Mouse (Mus musculus) retina, adult 2 months (tissue): ENCODE measurements around the gene Pnp.
"Not testable (repeated sequence)": the region's sequence is repeated elsewhere in the genome, so short reads cannot be mapped to it uniquely, and the experiment has no call there.

Source experiments
- DNase-seq: peaks from one replicate; pipeline ENCODE4 v3.0.0-alpha.2; 2012; ENCODE audit warnings: low read depth, low spot score

Pnp gene

DNA sequence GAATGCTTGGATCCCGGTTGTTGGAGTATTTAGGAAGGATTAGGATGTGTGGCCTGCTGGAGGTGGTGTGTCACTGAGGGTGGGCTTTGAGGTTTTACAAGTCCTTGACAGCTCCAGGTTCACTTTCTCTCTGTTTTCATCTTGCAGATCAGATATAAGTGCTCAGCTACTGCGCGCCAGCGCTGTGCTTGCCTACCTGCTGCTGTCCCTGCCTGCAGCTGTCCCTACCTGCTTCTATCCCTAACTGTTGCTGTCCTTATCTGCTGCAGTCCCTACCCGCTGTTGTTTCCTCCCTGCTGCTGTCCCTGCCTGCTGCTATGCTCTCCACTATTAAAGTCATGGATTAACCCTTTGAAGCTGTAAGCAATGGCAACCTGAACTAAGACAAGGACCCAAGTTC lies 44.1 kb downstream of the Pnp start:
- DNase-seq: no peak

DNA sequence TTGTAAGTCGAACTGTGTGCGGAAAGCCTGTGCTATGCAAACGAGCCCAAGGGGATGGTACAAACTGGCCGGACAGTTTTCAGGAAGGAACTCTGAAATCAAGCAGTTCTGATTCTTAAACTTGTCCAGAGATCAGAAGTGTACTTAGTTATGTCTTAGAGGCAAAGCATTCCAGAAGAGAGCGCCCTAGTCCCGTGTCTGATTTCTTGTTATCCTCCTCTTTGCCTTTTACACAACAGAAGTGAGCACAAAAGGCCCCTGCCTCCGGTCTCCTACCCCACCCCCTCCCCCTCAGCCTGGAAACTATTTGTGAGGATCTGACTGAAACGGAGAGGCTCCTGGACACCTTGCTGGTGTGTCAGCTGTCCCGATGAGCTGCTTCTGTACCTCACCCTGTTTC lies 45.8 kb downstream of the Pnp start:
- DNase-seq: no peak

DNA sequence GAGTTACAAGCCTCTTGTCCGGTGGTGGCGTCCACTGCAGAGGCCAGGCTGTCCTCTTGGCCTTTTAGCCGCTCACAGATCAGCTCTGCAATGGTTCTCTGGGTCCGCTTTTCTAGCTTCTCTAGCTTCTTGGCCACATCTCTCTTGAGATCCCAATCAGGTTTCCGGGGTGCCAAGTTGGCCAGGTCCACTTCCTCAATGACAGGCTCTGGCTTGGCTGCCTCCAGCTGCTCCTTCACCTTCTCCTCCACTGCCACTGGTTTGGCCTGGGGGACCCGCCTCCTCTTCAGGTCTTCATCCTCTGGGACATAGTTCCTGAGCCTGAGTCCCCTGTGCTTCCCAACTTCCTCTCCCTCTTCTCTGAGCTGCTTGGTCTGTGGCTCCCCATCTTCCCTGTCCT lies 47.6 kb downstream of the Pnp start:
- not testable (repeated sequence) for DNase-seq

DNA sequence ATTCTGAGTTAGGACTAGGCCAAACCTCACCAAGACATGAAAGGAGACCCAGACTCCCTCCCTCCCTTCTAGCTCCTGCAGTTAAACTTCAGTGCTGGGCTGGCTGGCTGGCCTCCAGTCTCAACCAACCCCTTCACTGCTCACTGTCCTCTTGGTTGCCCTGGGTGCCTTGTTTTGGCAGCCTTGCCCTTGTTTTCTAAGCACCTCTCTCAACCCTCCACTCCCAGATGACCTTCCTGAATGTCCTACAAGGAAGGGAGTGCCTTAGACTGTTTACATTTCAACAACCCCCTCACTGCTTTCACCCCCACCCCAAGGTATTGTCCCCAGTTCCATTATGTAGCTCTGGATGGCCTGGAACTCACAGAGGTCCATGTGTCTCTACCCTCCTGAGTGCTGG lies 48.7 kb downstream of the Pnp start:
- DNase-seq: no peak

DNA sequence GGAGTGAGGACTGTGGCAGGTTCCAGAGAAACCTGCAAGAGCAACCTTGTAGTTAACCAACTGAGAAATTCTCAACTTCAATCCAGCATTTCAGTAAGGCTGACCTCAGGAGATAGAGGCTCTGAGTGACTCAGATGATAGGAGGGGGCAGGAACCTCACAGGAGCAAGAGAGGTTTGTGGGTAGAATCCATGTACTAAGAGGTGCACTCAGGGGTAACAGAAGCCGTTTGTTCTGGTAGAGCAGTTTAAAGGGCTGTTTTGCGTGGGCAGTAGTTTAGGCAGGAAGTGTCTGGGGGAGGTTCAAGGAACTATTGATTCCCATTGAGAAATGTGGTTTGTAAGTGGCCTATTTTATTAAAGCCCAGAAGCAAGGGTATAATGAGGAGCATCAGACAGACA lies 50.3 kb downstream of the Pnp start:
- no peak for DNase-seq

DNA sequence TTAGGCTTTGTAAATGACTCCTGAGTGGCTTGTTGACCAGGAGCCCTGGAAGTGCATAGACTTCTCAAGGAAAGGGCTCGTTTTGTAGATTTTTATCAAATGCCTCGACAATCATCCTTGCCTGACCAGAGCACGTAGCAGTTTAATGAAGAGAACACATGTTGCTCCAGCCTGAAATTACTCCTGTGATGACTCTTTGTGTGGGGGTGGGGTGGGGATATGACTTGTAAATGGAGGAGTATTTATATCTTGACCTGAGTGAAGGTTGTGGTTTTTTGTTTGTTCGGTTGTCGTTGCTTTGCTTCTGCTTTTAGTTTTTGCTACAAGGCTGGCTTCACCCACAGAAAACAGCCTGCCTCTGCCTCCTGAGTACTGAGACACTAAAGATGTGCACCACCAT lies 51.0 kb downstream of the Pnp start:
- DNase-seq: no peak

DNA sequence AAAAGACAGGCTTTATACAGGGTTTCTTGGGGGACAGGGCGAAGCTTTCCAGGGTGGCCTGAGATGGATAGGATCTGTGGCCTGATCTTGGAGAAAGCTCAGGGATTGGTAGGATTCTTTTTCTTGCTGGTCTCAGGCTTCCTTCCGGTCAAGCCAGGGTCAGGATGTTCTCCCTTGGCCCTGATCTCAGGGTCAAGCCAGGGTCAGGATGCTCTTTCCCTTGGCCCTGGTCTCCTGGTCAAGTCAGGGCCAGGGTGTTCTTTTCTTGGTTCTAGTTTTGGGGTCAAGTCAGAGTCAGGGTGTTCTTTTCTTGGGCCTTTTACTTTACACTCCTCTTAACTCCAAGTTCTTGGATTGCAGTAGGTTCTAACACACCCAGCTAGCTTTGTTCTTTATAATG lies 56.8 kb downstream of the Pnp start:
- no peak for DNase-seq

DNA sequence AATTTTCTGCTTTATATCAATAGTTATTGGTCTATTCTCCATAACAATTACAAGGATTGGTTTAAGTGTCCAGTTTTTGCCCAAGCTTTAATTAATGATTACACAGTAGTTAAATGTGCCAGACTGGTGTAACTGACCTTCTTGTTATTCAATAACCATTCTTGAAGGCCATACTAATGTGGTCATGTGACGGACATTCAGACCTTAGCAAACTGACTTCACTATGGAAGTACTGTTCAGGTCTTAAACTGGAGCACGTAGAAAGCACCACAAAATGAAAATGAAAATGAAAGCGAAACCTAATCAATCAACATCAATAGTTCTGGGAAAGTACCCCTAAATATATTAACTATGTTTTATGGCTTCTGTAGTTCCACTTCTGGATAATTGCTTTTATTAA lies 60.2 kb downstream of the Pnp start:
- DNase-seq: no peak

DNA sequence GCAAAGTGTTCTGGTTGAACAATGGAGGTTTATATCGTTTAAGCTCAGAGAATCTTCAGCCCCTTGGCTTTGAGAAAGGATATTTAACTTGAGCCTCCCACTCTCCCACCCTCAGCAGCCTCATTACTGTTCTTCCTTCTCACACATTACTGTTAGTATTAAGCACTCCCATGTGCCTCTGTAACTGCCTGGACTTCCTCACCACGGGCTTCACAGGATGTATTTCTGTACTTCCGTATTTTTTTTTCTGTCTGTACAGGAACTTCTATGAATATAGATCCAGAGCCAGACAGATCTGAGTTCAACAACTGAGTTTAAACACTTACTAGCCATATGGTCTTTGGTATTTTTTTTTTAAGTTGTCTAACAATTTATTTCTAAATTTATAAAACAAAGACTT lies 66.2 kb downstream of the Pnp start:
- no peak for DNase-seq

DNA sequence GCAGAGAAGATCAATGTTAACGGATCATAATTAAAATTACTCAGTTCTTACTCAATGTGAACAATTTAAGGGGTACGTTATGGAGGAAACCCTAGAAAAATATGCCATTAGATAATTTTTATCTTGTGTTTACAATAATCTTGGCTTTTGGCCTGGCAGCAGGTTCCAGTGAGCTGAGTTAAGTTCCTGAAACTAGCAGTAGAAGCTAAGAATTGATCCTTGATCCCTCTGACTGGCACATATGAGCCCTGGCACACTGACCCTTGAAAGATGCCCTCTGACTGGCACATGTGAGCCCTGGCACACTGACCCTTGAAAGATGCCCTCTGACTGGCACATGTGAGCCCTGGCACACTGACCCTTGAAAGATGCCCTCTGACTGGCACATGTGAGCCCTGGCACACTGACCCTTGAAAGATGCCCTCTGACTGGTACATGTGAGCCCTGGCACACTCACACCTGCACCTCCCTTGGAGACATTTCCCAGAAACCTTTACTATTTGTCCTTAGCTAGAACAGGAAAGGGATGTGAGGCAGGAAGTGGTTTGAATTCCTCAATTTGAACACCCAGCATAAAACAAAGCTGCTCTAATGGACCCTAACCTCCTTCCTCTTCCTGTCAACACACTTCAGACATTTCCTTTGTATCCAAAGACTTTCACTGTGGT lies 67.3 kb downstream of the Pnp start:
- DNase-seq: no peak

DNA sequence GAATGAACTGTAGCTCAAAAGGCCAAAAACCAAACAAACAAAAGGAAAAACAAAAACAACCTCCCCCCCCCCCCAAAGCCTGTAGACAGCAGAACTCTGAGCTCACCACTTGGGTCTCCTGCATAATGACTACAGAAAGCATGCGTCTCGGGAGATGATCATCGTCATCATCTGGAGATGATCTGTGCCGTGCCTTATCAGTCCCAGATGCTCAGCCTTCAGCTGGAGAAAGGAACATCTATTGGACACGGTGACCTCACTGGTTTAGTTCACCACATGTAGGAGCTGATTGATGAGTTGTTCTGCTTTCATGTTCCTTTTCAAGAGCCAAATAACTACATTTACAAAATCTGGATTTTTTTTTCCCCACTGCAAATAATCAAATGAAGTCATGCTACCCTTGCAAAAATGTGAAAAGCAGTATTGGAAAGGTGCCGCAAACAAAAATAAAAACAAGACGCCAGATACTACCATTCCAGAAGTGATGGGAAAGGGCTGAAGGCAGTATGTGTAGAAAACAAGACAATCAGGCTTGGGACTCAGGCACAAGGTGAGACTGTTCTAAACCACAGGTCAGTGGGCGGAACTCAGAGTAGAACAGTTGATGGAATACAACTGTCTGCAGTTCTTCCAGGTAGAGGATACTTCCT lies 76.4 kb downstream of the Pnp start, which contains the start of gene Rnase10:
Gene Rnase10, plus strand, starts transcription at position 600 of the 650 bp plus-strand sequence.
- DNase-seq: no peak

DNA sequence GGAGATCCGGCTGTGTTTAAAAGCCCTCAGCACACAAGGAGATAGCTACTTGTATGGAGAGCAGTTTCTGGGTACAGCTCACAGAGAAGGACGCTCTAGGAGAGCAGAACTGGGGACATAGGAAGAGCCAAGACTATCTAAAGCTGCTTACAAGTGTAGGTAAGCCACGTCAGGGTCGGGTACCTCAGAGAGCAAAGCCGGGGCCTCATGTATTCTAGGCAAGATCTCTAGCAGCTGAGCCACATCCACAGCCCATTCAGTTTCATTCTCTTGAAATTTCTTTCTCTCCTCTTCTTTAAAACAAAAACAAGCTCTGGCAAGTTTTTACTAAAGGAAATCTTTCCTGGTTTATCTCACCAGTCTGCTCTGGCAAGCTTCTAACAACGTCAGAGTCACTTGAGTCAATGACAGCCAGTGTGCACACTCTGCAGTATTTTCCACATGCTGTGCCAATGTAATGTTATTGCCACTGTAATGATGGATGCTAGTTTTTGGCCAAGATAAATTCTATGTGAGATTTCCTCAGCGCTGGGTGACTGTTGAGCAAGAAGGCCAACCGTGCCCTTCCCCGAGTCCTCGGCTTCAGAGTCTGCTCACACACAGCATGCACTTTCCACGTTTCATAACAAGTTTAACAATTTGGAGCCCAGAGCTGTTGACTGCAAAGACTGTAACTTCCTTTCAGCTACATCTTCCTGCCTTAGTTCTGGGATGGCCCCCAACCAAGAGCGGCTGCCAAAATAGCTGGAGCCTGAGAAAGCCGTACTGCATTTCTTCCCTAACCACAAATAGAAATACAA lies 77.2 kb downstream of the Pnp start:
- no peak for DNase-seq

DNA sequence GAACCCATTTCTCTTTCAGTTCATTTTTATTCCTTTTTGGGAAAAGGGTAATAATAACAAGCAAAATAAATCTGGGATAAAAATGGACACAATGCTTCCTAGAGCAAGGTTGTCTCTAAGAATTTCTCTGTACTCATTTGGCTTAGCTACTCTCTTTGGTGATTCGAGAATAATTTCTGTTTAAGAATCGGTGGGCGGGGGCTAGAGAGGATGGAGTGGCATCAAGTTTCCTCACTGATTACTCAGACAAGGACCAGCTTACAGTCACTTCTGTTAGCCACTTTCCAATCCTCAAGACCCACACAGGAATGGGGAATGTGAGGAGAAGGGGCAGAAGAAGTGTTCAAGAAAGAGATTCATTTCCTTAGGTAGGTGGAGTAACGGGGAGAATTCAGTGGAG lies 77.9 kb downstream of the Pnp start:
- DNase-seq: no peak

DNA sequence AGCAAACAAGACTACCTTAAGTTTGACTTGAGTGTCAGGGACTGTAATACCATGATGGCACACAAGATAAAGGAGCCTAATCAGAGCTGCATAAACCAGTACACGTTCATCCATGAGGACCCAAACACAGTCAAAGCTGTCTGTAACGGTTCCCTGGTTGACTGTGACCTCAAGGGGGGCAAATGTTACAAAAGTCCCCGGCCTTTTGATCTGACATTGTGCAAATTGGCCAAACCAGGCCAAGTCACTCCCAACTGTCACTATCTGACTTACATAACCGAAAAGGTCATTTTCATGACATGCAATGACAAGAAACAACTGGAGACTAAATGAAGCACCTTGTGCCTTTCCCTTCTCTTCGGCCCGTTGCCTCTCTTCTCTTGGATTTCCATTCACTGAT lies 78.7 kb downstream of the Pnp start:
- no peak for DNase-seq

DNA sequence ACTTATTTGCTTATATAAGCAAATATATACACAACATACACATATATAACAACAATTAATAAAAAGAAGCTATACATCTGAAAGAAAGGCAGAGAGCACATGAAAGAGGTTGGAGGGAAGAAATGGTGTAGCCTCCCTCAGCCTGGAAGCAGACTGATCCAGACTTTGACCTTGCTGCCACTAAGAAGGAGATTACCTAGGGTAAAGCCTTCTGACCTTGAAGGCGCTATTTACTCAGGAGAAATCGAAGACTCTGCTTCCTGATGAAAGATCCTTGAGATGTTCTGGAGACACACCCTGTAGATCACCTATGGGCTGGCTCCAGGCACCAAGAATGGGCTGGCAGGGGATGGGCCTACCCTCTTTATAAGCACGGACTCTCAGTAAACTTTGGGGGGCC lies 83.8 kb downstream of the Pnp start:
- DNase-seq: not testable (repeated sequence)
